Comparison of ENCODE assay signal across 10 mouse cellular contexts in the genomic region with DNA sequence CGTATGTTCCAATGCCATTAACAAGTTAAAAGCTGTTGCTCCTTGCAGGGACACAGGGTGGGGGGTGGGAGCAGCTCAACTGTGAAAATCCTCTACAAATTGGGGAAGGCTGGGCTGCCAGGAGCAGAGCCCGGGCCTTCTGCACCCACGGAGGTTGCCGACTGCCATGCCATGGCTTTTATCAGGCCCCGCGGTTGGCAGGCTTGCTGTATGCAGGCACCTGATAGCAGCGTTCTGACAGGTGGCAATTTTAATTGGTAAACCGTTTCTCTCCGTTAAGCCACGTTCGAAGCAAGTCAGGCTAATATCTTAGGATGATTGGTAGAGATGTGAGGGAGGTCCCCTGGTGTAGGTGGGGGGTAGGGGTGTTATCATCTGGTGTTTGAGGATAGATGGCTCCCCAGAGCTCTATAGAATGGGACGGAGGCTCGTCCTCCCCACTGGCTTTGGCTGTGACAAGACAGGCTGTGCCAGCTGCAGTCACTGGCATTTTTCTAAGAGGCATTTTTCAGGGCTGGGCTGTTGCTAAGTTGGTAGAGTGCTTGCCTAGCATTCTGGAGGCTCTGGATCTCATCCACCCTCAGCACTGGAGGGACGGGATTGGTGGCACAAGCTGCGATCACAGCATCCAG.
DNase-seq lines count a peak whose midpoint lies in the region; ATAC-seq and TF ChIP-seq lines count a peak whose summit lies in the region.
"Had no signal": no experiment of that assay in that cellular context is flagged by ENCODE, and none has a peak within 500 bp of the region (broad histone marks: within the 10 kb centered on the region; RNA-seq: fewer than 3 reads in every experiment).

No protein-coding gene starts in this region.

- no peak overlapping the region for H3K4me2 ChIP-seq in stomach, embryonic 14.5 days (replicated peaks; ENCODE audit: low read depth, low read length)
- H3K4me2 ChIP-seq in stomach, postnatal 0 days (replicated peaks; ENCODE audit: low read depth), result no peak overlapping the region
- peak overlapping the region; percentile 59 for H3K4me2 ChIP-seq in liver, embryonic 16.5 days (ENCODE audit: low read depth, low read length)
- H3K4me2 ChIP-seq: embryonic facial prominence, embryonic 13.5 days had no signal

- TF ChIP-seq EP300 in stomach, postnatal 0 days (optimal IDR thresholded peaks at IDR 0.05), result no peak

- WGBS in stomach, embryonic 14.5 days, result 25% methylated on average over 15 of the region's 15 CpGs
- WGBS in stomach, postnatal 0 days, result 30% methylated on average over 15 of the region's 15 CpGs
- 15% methylated on average over 15 of the region's 15 CpGs for WGBS in liver, embryonic 16.5 days (ENCODE audit: insufficient replicate concordance)

- no peak for TF ChIP-seq CTCF in gastrocnemius, adult 2 months (IDR thresholded peaks at IDR 0.05)
- no peak for TF ChIP-seq CTCF in stomach, postnatal 0 days (IDR thresholded peaks at IDR 0.05; ENCODE audit: low read depth)

- DNase-seq in gastrocnemius, adult 2 months, result peak; percentile 19
- DNase-seq in gastrocnemius, postnatal 25 days, result no peak
- no peak for DNase-seq in stomach, postnatal 0 days (ENCODE audit: low spot score)
- no peak for DNase-seq in urinary bladder, adult 18-20 months (ENCODE audit: low spot score in 2 of 2)
- DNase-seq in thymus, postnatal 36 days, result no peak

- ATAC-seq in stomach, embryonic 14.5 days (ENCODE audit: insufficient number of reproducible peaks, insufficient read depth, low FRiP score, low read depth), result peak; percentile 64; the same call in 1 of the 2 replicates
- ATAC-seq in stomach, postnatal 0 days (ENCODE audit: low FRiP score, low TSS enrichment), result no peak
- ATAC-seq in liver, embryonic 16.5 days (ENCODE audit: low read depth), result peak; percentile 90
- no peak for ATAC-seq in activated CD4-positive, CD25-positive, alpha-beta regulatory T cell, adult 4 months

- no peak overlapping the region for H3K4me3 ChIP-seq in gastrocnemius, adult 2 months
- H3K4me3 ChIP-seq in stomach, embryonic 14.5 days (ENCODE audit: low read depth, low read length), result no peak overlapping the region
- no peak overlapping the region for H3K4me3 ChIP-seq in stomach, postnatal 0 days (ENCODE audit: low read depth, low read length)
- peak overlapping the region; percentile 18 for H3K4me3 ChIP-seq in liver, embryonic 16.5 days (ENCODE audit: low read depth, low read length)
- H3K4me3 ChIP-seq: embryonic facial prominence, embryonic 13.5 days; myocyte had no signal

- no peaks in the 10 kb centered on the region for H3K4me1 ChIP-seq in stomach, embryonic 14.5 days (ENCODE audit: control insufficient read depth, insufficient read depth, low read length)
- H3K4me1 ChIP-seq in stomach, postnatal 0 days (replicated peaks; ENCODE audit: control insufficient read depth, insufficient read depth), result no peaks in the 10 kb centered on the region
- H3K4me1 ChIP-seq in liver, embryonic 16.5 days (ENCODE audit: control insufficient read depth, low read depth, low read length), result peaks cover 61% of the 10 kb centered on the region

- no peaks in the 10 kb centered on the region for H3K9me3 ChIP-seq in stomach, embryonic 14.5 days (ENCODE audit: control insufficient read depth, low read depth, low read length)
- H3K9me3 ChIP-seq in stomach, postnatal 0 days (ENCODE audit: control insufficient read depth, low read length), result no peaks in the 10 kb centered on the region
- H3K9me3 ChIP-seq in liver, embryonic 16.5 days (replicated peaks; ENCODE audit: control insufficient read depth, low read length), result no peaks in the 10 kb centered on the region
- H3K9me3 ChIP-seq: embryonic facial prominence, embryonic 13.5 days had no signal

- intact Hi-C loops in gastrocnemius, adult 2 months (cut with DNase I), result no loop called here

- H3K27me3 ChIP-seq in stomach, embryonic 14.5 days (ENCODE audit: control insufficient read depth, insufficient read depth, low read length), result no peaks in the 10 kb centered on the region
- no peaks in the 10 kb centered on the region for H3K27me3 ChIP-seq in stomach, postnatal 0 days (ENCODE audit: control insufficient read depth, insufficient read depth, low read length)
- H3K27me3 ChIP-seq in liver, embryonic 16.5 days (ENCODE audit: control insufficient read depth, insufficient read depth, low read depth, low read length), result no peaks in the 10 kb centered on the region
- H3K27me3 ChIP-seq: embryonic facial prominence, embryonic 13.5 days had no signal

- H3K9ac ChIP-seq in stomach, embryonic 14.5 days (replicated peaks; ENCODE audit: low read depth, low read length), result no peak overlapping the region
- no peak overlapping the region for H3K9ac ChIP-seq in stomach, postnatal 0 days (ENCODE audit: low read length)
- peak overlapping the region; percentile 63 for H3K9ac ChIP-seq in liver, embryonic 16.5 days (ENCODE audit: low read depth, low read length)
- H3K9ac ChIP-seq: embryonic facial prominence, embryonic 13.5 days had no signal

- H3K27ac ChIP-seq in gastrocnemius, adult 2 months, result no peak overlapping the region
- no peak overlapping the region for H3K27ac ChIP-seq in stomach, embryonic 14.5 days (ENCODE audit: low read length)
- H3K27ac ChIP-seq in stomach, postnatal 0 days (replicated peaks), result no peak overlapping the region
- H3K27ac ChIP-seq in liver, embryonic 16.5 days (ENCODE audit: low read length), result peak overlapping the region; percentile 99
- H3K27ac ChIP-seq: embryonic facial prominence, embryonic 13.5 days had no signal

- H3K36me3 ChIP-seq in stomach, embryonic 14.5 days (ENCODE audit: control insufficient read depth, insufficient read depth, low read length), result no peaks in the 10 kb centered on the region
- H3K36me3 ChIP-seq in stomach, postnatal 0 days (ENCODE audit: control insufficient read depth, insufficient read depth, low read length), result no peaks in the 10 kb centered on the region
- H3K36me3 ChIP-seq in liver, embryonic 16.5 days (ENCODE audit: control insufficient read depth, insufficient read depth), result no peaks in the 10 kb centered on the region
- H3K36me3 ChIP-seq: embryonic facial prominence, embryonic 13.5 days had no signal

Comparison
In these comparisons a context has a peak if more than half of its experiments do, and no peak if none do; other contexts are left out.
1. ATAC-seq: peak in stomach, embryonic 14.5 days (single experiment) and liver, embryonic 16.5 days (single experiment); none in stomach, postnatal 0 days (single experiment) and activated CD4-positive, CD25-positive, alpha-beta regulatory T cell, adult 4 months (single experiment).